Mouse (Mus musculus): ENCODE results near the gene Cog1.

Gene Cog1

GRCm38 (mm10) chr11:113648690-113649352 is at the start of gene Cog1:
Gene Cog1 (plus strand): TSS chr11:113649169.
- DNase-seq = no peak

- no peak for DNase-seq
Observed at GRCm38 (mm10) chr11:113600526-113601245, 48.3 kb upstream of the Cog1 start.

GRCm38 (mm10) chr11:113601616-113602343 is 47.2 kb upstream of the Cog1 start:
- DNase-seq = no peak

GRCm38 (mm10) chr11:113607556-113607955 is 41.4 kb upstream of the Cog1 start:
- no peak for DNase-seq

GRCm38 (mm10) chr11:113609581-113609980 is 39.4 kb upstream of the Cog1 start:
- no peak for DNase-seq

- no peak for DNase-seq
Observed at GRCm38 (mm10) chr11:113610266-113610665, 38.7 kb upstream of the Cog1 start.

- DNase-seq = no peak
Observed at GRCm38 (mm10) chr11:113611112-113611646, 37.8 kb upstream of the Cog1 start.

GRCm38 (mm10) chr11:113611664-113612611 is 37.0 kb upstream of the Cog1 start:
- peak in 1 of 2 experiments; percentile 46 for DNase-seq

- DNase-seq = no peak
Observed at GRCm38 (mm10) chr11:113614476-113614875, 34.5 kb upstream of the Cog1 start.

- peak; percentile 21 to 77 for DNase-seq
Observed at GRCm38 (mm10) chr11:113617132-113617911, 31.6 kb upstream of the Cog1 start.

- no peak for DNase-seq
Observed at GRCm38 (mm10) chr11:113618303-113618671, 30.7 kb upstream of the Cog1 start.

- DNase-seq = peak; percentile 53 to 77
Observed at GRCm38 (mm10) chr11:113618672-113619419, 30.1 kb upstream of the Cog1 start, which contains the start of gene Sstr2. Gene Sstr2 (plus strand): TSS chr11:113619342.

GRCm38 (mm10) chr11:113619420-113620080 is 29.4 kb upstream of the Cog1 start:
- DNase-seq = no peak

GRCm38 (mm10) chr11:113621001-113621400 is 28.0 kb upstream of the Cog1 start:
- DNase-seq = no peak

GRCm38 (mm10) chr11:113622028-113622427 is 26.9 kb upstream of the Cog1 start:
- no peak for DNase-seq

GRCm38 (mm10) chr11:113625437-113625836 is 23.5 kb upstream of the Cog1 start:
- no peak for DNase-seq

GRCm38 (mm10) chr11:113627785-113628184 is 21.2 kb upstream of the Cog1 start:
- DNase-seq = peak in 1 of 2 experiments; percentile 14

- DNase-seq = no peak
Observed at GRCm38 (mm10) chr11:113630642-113631041, 18.3 kb upstream of the Cog1 start.

GRCm38 (mm10) chr11:113631302-113631701 is 17.7 kb upstream of the Cog1 start:
- DNase-seq = no peak

- DNase-seq = no peak
Observed at GRCm38 (mm10) chr11:113631862-113632261, 17.1 kb upstream of the Cog1 start.

Data from spleen, adult 18-20 months (tissue).